Mouse (Mus musculus): ENCODE measurements at regions not wholly inside any gene's neighbourhood (a gene's known extent, or its start where the extent isn't known, plus 50 kb on each side); places are given as distances from the start of the nearest gene placed in this dataset.
A peak's percentile ranks its signal among the peaks of the same experiment; 100 is the strongest.

DNA sequence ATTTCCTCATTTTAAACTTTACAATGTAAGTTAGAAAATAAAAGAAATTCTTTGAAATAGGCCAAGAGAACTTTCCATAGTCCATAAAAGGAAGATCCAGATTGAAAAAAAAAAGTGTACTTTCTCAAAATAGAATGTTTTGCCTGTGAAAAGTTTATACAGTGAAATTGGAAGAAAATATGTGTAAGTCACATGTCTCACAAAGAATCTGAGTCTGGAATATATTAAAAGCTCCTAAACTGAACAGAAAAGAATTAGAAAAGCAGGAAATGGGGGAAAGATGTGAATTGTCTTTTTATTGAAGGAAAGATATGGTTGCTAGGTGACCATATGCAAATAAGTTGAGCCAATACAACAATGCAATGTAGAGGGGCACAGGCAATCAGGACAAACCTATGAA is 197.7 kb upstream of the Gm20594 start:
- no peak for DNase-seq

DNA sequence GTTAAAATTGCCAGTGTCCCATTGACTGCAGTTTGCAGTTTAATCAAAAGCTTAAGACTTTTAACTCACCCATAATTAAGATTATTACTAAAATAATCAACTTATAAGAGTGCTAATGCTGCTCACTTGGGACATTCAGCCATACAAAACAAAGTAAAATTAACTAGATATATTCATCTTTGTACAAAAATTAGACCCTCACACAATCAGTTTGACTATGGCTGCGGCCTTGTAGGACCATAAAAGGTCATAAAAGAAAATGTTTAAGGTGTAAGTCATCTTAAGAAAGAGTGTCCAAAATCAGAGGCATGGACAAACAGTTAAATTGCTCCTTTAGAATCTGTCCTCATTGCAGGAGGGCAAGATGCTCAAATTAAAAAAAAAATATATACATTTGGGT is 186.0 kb upstream of the Gm20594 start:
- peak; percentile 3 for DNase-seq

DNA sequence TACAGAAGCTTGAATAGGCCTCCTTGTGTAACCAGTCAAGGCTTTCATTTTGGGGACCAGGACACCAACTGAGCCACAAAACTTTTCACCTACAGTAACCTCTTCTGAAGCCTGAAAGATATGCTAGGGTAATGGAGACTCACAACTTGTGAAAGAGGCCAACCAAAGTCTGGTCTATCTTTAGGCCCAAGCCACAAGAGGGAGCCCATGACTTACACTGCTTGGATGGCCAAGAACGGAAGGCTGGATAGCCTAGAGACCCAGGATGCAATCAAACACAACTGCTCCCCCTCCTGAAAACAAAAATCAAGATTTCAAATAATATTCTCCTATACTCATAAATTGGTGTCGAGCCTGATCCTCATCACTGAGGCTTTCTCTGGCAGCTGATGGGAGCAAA is 166.4 kb upstream of the Gm20594 start:
- DNase-seq: no peak

Data from kidney, adult 18-20 months (tissue).